Mouse (Mus musculus) gastrocnemius, postnatal 14 days (tissue): Measurements from ENCODE around the gene Gm13278. TPM values are rescaled to one million over a fixed set of nuclear protein-coding genes. Genes with fewer than 3 reads are reported as not detected.
"Not testable (repeated sequence)": the region's sequence is repeated elsewhere in the genome, so short reads cannot be mapped to it uniquely, and the experiment has no call there.

Experiments
- DNase-seq: peaks from one replicate; pipeline ENCODE4 v3.0.0; 2021; ENCODE audit warnings: mixed read lengths
- intact Hi-C: fragments of 180-260 bp; cut with DNase I; formaldehyde crosslinking; loops from one replicate; pipeline ENCODE4 v1.15.1; 2025; ENCODE audit warnings: low total_unique reads
- total RNA-seq, 2 experiments: library from RNA; stranded (reverse); gene quantifications; 2 replicates each; pipeline ENCODE4 v1.2.3; 2021

The Gm13278 gene
- total RNA-seq, 2 experiments from 2014 or later: not detected

- intact Hi-C loops, DNase-seq: not testable (repeated sequence)
These were observed 9.0 kb upstream of the Gm13278 start for GRCm38 (mm10) chr4:88782335-88782734.

- intact Hi-C loops, DNase-seq: not testable (repeated sequence)
These were observed 5.9 kb upstream of the Gm13278 start, which contains the start of gene Gm13276 for GRCm38 (mm10) chr4:88785409-88785808. Gm13276 (plus strand) TSS chr4:88785709.

GRCm38 (mm10) chr4:88788402-88788801, 2.9 kb upstream of the Gm13278 start, which contains the start of gene Gm13277:
Gm13277 (plus strand) TSS chr4:88788632.
- peak; percentile 60 for DNase-seq
- intact Hi-C loops: not testable (repeated sequence)

DNA sequence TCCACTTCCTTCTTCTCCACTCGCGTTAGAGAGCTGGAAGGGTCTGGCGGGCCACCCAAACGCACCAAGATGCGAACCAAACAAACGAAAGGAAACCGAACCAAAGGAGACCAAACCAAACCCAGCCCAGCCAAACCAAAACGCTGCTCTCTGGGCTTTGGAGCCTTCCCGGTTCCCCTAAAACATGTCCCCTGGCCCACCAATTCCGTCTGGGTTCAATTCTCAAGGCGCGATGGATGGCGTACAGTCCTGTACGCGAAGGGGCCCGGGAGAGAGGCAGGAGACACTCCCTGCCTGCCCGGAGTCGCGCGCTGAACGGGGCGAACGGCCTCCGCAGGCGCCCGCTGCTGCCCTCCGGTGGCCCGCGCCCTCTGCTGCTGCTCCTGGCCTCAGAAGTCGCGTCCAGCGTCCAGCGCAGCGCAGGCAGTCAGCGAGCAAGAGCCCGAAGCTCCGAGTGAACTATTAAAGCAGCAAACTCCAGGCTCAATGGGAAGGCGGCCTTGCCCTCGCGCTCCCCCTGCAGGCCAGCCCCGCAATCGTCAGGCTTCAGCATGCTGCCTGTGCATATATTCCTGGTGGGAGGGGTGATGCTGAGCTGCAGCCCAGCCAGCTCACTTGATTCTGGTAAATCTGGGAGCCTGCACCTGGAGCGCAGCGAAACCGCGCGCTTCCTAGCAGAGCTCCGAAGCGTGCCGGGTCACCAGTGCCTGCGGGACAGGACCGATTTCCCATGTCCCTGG, 2.8 kb downstream of the Gm13278 start, which contains the start of gene Gm13275:
Gm13275 (plus strand) TSS at position 552 of the 740 bp plus-strand sequence.
- DNase-seq: peak; percentile 45
- intact Hi-C loops: not testable (repeated sequence)

- intact Hi-C loops, DNase-seq: not testable (repeated sequence)
These were observed 5.7 kb downstream of the Gm13278 start, which contains the start of gene Gm13279 for GRCm38 (mm10) chr4:88797097-88797496. Gm13279 (plus strand) TSS chr4:88797397.

DNA sequence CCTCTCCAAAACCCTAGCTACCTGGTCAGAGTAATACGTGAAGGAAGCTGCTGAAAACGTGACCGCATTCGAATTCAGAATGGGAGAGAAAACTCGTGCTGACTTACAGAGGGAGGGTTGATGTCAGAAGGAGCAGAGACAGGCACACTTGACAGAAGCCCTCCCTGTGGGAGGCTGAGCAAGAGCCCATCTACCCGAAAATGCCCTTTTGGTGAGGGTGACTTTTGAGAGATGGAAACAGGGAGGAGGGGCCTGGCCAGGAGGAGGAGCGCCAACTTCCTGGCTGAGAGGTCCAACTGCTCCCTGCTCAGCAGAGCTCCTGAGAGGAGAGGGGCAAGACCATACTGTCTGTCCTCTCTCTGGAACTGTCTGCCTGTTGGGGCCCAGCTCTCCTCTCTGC, 8.0 kb downstream of the Gm13278 start, which contains the start of gene Gm13285:
Gm13285 (plus strand) TSS at position 301 of the 400 bp plus-strand sequence.
- DNase-seq, intact Hi-C loops: not testable (repeated sequence)

GRCm38 (mm10) chr4:88802954-88803353, 11.6 kb downstream of the Gm13278 start, which contains the start of gene Gm13287:
Gm13287 (plus strand) TSS chr4:88803254.
- intact Hi-C loops, DNase-seq: not testable (repeated sequence)

GRCm38 (mm10) chr4:88805231-88805630, 13.9 kb downstream of the Gm13278 start, which contains the start of gene Gm13288:
Gm13288 (plus strand) TSS chr4:88805531.
- intact Hi-C loops, DNase-seq: not testable (repeated sequence)

DNA sequence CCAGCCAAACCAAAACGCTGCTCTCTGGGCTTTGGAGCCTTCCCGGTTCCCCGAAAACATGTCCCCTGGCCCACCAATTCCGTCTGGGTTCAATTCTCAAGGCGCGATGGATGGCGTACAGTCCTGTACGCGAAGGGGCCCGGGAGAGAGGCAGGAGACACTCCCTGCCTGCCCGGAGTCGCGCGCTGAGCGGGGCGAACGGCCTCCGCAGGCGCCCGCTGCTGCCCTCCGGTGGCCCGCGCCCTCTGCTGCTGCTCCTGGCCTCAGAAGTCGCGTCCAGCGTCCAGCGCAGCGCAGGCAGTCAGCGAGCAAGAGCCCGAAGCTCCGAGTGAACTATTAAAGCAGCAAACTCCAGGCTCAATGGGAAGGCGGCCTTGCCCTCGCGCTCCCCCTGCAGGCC, 14.4 kb downstream of the Gm13278 start:
- DNase-seq: peak; percentile 31
- intact Hi-C loops: not testable (repeated sequence)

DNA sequence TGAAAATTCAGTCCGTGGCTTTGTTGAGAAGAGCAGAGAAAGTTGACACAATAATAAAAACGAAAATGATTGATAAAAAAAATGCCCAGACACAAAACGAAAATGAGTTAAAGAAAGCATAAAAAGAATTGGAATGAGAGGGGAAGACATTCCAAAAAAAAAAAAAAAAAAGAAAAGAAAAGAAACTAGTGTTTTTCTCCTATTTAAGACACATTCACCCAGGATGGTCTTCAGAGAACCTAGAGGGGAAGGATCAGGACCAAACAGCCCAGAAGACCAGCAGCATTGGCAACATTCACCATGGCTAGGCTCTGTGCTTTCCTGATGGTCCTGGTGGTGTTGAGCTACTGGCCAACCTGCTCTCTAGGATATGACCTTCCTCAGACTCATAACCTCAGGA, 24.6 kb downstream of the Gm13278 start, which contains the start of gene Ifna7:
Ifna7 (plus strand) TSS at position 301 of the 400 bp plus-strand sequence.
- DNase-seq: no peak
- intact Hi-C loops: no loop called here

- no peak for DNase-seq
- intact Hi-C loops: no loop called here
These were observed 28.3 kb downstream of the Gm13278 start, which contains the start of gene Ifna11 for GRCm38 (mm10) chr4:88819659-88820058. Ifna11 (plus strand) TSS chr4:88819959.

- intact Hi-C loops: no loop called here
- no peak for DNase-seq
These were observed 31.6 kb downstream of the Gm13278 start for GRCm38 (mm10) chr4:88822995-88823394.

DNA sequence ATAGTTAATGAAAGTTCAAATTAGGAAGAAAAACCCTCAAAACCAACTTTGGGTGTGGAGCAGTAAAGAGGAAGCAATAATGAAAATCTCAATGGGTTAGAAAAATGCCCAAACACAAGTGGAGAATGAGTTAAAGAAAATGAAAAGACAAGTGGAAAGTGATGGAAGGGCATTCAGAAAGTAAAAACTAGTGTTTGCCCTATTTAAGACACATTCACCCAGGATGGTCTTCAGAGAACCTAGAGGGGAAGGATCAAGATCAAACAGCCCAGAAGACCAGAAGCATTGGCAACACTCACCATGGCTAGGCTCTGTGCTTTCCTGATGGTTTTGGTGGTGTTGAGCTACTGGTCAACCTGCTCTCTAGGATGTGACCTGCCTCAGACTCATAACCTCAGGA, 35.8 kb downstream of the Gm13278 start, which contains the start of gene Ifna6:
Ifna6 (plus strand) TSS at position 301 of the 400 bp plus-strand sequence.
- DNase-seq, intact Hi-C loops: not testable (repeated sequence)

- peak; percentile 5 for DNase-seq
- intact Hi-C loops: no loop called here
These were observed 39.2 kb downstream of the Gm13278 start for GRCm38 (mm10) chr4:88830523-88830922.

- intact Hi-C loops, DNase-seq: not testable (repeated sequence)
These were observed 43.9 kb downstream of the Gm13278 start, which contains the start of gene Ifna5 for GRCm38 (mm10) chr4:88835225-88835624. Ifna5 (plus strand) TSS chr4:88835525.

DNA sequence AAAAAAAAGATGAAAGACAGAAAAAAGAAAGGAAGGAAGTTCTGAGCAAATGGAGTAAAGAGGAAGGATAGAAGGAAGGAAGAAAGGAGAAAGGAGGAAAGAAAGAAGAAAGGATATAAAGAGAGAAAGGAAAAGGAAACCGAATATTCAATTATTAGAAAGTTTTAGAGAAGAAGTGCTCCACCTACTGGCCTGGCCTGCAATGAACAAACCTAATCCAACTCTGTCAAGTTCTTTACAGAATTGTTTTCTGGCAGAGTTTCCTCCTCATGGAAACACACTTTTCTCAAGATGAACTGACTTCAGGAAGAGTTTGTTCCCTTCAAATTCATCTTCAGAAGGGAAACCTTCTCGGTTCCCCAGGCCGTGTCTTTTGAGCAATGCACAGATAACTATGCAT, 47.5 kb downstream of the Gm13278 start:
- DNase-seq: no peak
- intact Hi-C loops: no loop called here

DNA sequence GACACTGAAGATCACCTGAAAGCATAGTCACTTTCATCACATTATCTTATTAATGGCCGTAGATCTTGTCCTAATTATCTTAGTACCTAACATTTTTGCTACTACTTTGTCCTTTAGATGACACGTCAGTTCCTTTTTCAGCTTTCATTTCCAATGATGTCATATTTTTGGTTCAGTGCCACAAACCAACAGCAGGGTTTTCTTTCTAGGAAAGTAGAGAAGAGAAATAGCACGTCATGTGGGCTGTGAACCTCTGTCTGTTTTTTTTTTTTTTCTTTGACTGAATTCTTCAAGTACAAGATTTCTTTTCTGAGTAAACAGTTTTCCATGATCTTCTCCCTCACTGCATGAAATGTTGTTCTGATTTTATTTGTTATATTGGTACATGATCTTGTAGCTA, 48.7 kb downstream of the Gm13278 start:
- no peak for DNase-seq
- intact Hi-C loops: no loop called here

- intact Hi-C loops: no loop called here
- no peak for DNase-seq
These were observed 50.1 kb downstream of the Gm13278 start, which contains the start of gene Ifna4 for GRCm38 (mm10) chr4:88841438-88841911. Ifna4 (plus strand) TSS chr4:88841861.
